Mouse (Mus musculus) liver, embryonic 14.5 days (tissue): ENCODE measurements around the gene Atp5g3.

Experiments
- CTCF ChIP-seq: IDR thresholded peaks from 2 replicates; pipeline ENCODE4 v1.5.1; 2016; ENCODE audit warnings: antibody characterized with exemption, low read depth, control low read depth
- EP300 ChIP-seq: IDR thresholded peaks from 2 replicates; pipeline ENCODE4 v1.6.1; 2016; ENCODE audit warnings: antibody characterized with exemption, low read depth

GRCm38 (mm10) chr2:73903536-73903935 lies 7.6 kb downstream of the Atp5g3 start:
- TF ChIP-seq CTCF (peak; percentile 28; the same call in 1 of the 2 replicates), EP300 (no peak)
